Mouse (Mus musculus): ENCODE measurements around the gene Mast4.

Gene Mast4

GRCm38 (mm10) chr13:102691408-102692150 lies 642.7 kb downstream of the Mast4 start:
- DNase-seq (ENCODE audit: low spot score in 2 of 2) = no peak

GRCm38 (mm10) chr13:102690184-102690583 lies 644.1 kb downstream of the Mast4 start:
- no peak for DNase-seq (ENCODE audit: low spot score in 2 of 2)

- DNase-seq (ENCODE audit: low spot score in 2 of 2) = no peak
These were observed 644.9 kb downstream of the Mast4 start for GRCm38 (mm10) chr13:102689201-102690090.

GRCm38 (mm10) chr13:102688121-102688520 lies 646.2 kb downstream of the Mast4 start:
- no peak for DNase-seq (ENCODE audit: low spot score in 2 of 2)

GRCm38 (mm10) chr13:102684890-102685289 lies 649.4 kb downstream of the Mast4 start:
- DNase-seq (ENCODE audit: low spot score in 2 of 2) = no peak
